Mouse (Mus musculus): ENCODE data around the gene Aspscr1.

Aspscr1 gene

GRCm38 (mm10) chr11:120672687-120673593 is at the start of gene Aspscr1:
Aspscr1 (plus strand) TSS chr11:120672973.
- in situ Hi-C loops (cut with MboI), result loop anchor here (5.0 kb wide), 1 partner anchor 41 kb away; the partner anchor contains the start of gene Mafg

- in situ Hi-C loops (cut with MboI), result no loop called here
Observed at GRCm38 (mm10) chr11:120623961-120624679, 48.7 kb upstream of the Aspscr1 start.

- in situ Hi-C loops (cut with MboI), result no loop called here
Observed at GRCm38 (mm10) chr11:120624680-120625111, 48.1 kb upstream of the Aspscr1 start.

DNA sequence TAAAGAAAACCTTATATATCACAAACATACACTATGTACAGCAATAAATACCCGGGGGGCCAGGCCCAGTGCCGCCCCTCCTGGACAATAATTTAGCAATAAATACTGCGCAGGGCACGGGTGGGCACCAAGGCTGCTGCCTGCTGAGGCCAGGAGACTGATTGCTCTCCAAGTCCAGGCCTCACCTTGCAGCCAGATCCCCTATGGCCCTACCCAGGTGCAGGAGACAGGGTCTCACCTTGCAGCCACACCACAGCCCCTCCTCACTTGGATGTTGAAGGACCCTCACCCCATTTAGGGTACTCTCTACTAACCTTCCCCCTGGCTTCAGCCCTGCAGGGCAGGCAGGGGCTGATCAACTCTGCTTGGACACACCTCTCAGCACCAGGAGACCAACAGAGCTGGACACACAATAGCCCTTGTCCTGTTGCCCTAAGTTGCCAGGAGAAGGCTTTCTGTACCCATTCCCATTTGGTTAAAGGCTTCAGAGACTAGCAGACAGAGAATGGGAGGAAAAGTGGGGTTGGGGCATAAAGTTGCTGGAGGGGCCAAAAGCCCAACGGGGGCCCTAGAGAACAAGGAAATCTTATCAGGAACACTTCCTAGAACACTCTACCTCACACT is 47.5 kb upstream of the Aspscr1 start, which contains the start of gene Sirt7:
Sirt7 (minus strand) TSS at position 89 of the 624 bp plus-strand sequence.
- in situ Hi-C loops (cut with MboI), result no loop called here

GRCm38 (mm10) chr11:120626785-120627467 is 45.8 kb upstream of the Aspscr1 start:
- in situ Hi-C loops (cut with MboI), result no loop called here

DNA sequence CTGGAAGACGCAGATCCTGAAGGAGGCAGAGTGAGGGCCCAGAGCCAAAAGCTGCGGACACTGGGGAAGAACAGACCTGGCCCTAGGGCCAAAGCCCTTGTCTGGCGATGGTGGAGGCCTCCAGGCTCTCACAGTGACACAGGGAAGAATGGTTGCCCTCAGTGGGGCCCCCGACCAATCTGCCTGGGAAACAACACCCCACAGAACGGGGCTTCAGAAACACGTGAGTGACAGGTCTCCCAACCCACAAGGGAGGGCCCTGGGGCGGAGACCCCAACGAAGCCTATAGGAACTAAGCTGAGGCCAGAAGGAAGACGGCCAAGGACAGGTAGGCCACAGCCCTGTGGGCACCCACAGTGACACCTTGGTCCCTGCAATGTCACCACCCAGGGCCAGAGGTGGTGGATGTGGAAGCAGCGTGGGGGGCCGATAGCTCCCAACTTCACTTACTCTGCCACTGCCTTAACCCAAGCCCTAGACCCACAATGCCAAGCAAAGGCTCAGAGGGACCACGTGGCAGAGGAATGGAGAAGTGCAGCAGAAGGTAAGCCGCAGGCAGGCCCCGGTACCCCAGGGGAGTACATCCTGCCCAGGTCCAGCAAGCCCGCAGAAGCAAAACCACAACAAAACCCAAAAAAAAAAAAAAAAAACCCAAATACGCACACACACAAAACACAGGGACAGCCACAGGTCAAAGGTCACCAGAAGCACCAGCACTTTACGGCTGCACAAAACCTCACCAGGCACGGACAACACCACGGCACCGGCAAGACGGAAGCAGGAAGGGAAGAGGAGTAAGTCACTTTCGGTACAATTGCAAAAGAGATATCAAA is 45.1 kb upstream of the Aspscr1 start:
- in situ Hi-C loops (cut with MboI), result no loop called here

DNA sequence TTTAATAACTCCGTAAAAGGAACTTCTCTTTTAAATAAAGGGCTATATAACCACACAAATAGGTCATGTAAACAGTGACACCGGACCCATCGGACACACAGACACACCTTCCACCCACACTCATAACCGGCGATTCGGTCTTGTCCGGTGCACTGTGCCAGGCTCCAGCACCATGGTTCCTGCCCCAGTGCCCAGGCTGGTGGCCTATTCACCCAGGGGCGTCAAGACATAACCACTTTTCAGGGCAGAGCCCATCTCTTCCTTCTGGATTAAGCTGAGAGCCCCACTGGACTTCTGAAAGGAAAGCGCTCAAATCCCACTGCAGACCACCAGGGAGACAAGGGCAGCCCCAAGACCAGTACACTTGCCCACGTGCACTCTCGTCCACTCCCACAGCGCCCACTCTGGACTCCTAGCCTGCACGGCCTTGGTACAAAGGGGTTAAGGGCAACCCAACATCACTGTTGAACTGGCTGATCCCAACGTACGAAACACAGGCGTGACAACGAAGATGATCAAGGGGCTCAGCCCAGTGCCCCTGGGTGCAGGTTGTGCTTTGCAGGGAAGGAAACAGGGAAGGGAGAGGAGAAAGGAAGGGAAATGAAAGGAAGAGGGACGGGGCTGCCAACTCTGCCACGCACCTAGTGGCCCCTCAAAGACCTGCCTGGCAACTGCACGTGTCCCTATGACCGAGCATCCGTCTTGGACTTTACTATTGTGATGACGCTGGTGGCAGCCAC is 44.0 kb upstream of the Aspscr1 start:
- in situ Hi-C loops (cut with MboI), result no loop called here

DNA sequence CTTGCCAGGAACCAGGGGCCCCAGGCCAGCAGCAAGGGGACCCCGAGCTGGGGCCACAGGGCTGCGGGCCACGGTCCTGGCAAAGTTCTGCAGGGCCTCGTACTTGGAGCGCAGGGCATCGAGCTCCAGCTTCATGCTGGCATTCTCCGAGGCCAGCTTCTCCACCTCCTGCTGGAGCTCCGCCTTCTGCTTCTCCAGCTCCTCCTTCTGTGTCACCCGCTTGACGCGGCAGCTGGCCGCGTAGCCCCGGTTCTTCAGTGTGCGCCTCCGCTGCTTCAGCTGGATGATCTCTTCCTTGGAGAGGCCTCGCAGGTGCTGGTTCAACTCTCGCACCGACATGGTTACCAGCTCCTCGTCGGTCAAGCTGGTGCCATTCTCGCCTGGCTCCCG is 43.4 kb upstream of the Aspscr1 start:
- in situ Hi-C loops (cut with MboI), result no loop called here

DNA sequence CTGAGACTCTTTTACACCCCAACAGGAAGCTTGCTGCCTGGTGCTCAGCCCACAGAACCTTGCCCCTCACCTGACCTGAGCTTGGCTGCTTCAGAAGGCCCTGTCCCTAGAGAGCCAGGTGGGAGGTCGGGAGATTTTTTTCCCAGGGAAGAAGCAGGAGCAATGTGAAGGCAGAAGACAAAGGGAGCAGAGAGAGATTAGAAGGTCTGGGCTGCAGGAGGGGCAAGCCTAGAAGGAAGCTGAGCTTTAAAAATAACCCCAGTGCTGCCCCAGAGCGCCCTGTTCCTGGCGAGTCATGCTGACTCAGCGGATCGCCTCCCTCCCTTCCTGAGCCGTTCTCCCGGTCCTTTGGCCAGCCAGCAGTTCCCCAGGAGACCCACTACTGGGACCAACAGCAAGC is 42.9 kb upstream of the Aspscr1 start:
- in situ Hi-C loops (cut with MboI), result loop anchor here (5.0 kb wide), 1 partner anchor 42 kb away; the partner anchor contains the start of gene Aspscr1

DNA sequence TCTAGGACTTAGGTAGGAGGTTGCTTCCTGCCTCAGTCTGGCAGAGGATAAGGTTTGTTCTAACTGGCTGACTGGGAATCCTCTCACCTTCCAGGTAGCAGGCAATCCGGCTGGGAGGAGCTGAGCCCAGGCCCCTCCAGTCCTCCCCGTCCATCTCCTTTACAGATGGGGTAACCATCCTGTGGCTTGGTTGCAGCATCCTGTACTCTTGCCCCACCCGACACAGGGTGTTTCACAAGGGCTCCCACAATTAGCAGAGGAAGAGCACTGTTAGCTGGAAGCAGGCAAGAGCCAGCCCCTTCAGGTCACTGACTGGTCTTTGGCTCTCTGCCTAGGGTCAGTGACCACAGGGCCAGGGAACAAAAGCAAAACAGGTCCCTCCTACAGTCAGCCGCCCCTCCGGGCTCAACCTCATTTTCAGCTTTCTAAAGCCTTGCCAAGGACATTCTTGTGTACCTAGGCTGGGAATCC is 42.3 kb upstream of the Aspscr1 start:
- in situ Hi-C loops (cut with MboI), result loop anchor here (5.0 kb wide), 1 partner anchor 42 kb away; the partner anchor contains the start of gene Aspscr1

DNA sequence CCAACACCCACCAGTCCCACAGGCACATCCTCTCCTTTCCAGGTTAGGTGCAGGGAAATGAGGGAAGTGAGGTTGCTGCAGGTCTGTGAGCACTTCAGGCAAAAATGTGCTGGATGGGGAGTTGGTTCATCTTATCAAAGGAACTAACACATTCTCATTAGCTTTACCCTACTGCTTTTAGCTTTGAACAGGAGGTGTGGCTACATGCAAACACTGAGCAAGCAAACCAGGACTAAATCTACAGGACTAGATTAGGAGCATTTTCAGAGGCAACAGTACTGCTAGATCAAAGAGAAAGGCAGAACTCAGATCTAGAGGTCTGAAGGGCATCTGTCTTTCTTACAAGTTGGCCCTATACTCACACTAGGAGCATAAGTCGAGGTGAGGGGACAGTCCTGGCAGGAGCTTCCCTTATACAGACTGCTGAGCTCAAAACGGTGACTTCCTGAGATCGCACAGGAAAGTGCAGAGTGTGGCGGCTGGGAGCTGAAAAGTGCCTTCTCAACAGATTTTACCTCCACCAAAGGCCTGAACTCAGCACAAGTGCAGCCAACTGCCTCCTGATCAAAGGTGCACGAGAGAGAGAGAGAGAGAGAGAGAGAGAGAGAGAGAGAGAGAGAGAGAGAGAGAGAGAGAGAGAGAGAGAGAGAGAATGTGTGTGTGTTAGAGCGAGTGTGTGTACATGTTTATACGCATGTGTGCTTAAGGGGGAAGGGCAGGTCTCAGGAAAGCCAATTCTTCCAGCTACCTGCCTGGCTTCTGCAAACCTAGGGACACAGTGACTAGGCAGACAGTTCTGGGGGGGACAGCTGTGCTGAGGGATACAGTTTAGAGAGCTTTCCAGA is 41.7 kb upstream of the Aspscr1 start:
- in situ Hi-C loops (cut with MboI), result loop anchor here (5.0 kb wide), 1 partner anchor 41 kb away; the partner anchor contains the start of gene Aspscr1

GRCm38 (mm10) chr11:120631726-120632448 is 40.9 kb upstream of the Aspscr1 start:
- in situ Hi-C loops (cut with MboI), result loop anchor here (5.0 kb wide), 1 partner anchor 40 kb away; the partner anchor contains the start of gene Aspscr1

DNA sequence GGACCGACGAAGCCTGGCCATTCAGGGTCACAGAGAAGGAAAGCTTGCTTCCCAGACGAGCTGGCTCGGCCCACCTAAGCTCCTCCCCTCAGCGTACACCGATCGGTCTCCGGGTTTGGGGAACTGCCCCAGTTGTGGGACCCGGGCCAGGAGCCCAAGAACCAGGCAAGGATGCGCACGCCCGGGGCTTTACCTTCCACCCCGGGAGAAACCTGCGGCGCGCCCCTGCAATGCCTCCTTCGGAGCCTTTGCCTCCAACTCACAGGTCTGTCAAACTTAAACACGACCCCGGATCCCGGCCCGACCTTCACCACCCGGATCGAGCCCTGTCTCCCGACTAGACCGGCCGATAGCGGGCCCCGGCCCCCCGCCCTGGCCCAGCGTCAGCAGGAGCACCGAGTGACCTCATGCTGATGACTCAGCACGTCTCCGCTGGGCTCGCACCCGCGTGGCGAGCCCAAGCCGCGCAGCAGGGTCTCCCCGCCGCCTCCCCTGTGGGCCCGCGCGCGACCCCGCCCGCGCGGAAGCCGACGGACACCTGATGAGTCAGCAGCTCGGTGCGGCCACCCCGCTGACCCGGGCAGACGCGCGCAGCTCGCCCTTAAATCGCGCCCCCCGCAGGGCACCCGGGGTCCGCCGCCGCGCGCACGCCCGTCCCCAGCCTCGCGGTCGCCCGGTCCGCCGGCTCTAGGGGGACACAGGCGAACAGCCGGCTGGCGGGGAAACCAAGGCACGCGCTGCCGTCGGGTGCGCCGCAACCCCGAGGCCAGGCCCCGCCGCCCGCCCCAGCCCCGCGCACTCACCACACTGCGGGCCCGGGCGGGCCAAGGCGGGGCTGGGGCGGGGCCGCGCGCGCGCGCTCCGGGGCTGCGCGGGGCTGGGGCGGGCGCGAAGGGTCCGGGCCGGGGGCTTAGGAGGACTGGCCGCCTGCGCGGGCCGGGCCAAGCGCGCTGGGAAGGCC is 39.9 kb upstream of the Aspscr1 start:
- in situ Hi-C loops (cut with MboI), result loop anchor here (5.0 kb wide), 1 partner anchor 39 kb away; the partner anchor contains the start of gene Aspscr1

GRCm38 (mm10) chr11:120633520-120634343 is 39.0 kb upstream of the Aspscr1 start, which contains the start of gene Mafg:
Mafg (minus strand) TSS chr11:120633600.
- in situ Hi-C loops (cut with MboI), result loop anchor here (5.0 kb wide), 1 partner anchor 39 kb away; the partner anchor contains the start of gene Aspscr1

DNA sequence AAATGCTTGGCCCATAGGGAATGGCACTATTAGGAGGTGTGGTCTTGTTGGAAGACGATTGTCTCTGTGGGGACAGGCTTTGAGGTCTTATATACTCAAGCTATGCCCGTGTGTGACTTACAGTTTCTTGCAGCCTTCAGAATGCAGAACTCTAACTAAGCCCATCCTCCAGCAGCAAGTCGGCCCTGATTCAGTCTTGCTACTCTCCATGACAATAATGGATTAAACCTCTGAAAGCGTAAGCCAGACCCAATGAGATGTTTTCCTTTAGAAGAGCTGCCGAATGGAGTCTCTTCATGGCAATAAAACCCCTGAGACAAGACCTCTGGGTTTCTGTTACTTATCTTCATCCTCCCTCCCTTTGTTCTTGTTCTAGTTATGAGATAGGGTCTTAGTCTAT is 38.0 kb upstream of the Aspscr1 start:
- in situ Hi-C loops (cut with MboI), result loop anchor here (5.0 kb wide), 1 partner anchor 37 kb away; the partner anchor contains the start of gene Aspscr1

All from mature B cell (primary cell).